Mouse (Mus musculus) ES-Bruce4 (cell line): ENCODE results near the gene Tbc1d2b.

Experiments
- CTCF ChIP-seq: IDR thresholded peaks from one replicate; pipeline ENCODE4 v1.8.1; 2011; ENCODE audit warnings: low read depth, low read length
- EP300 ChIP-seq: IDR thresholded peaks from 2 replicates; pipeline ENCODE4 v1.6.1; 2011; ENCODE audit warnings: low read depth, low read length; ENCODE audit not compliant: insufficient read depth
- POLR2A ChIP-seq: IDR thresholded peaks from one replicate; pipeline ENCODE4 v1.8.1; 2011; ENCODE audit warnings: low read length; ENCODE audit not compliant: insufficient read depth

DNA sequence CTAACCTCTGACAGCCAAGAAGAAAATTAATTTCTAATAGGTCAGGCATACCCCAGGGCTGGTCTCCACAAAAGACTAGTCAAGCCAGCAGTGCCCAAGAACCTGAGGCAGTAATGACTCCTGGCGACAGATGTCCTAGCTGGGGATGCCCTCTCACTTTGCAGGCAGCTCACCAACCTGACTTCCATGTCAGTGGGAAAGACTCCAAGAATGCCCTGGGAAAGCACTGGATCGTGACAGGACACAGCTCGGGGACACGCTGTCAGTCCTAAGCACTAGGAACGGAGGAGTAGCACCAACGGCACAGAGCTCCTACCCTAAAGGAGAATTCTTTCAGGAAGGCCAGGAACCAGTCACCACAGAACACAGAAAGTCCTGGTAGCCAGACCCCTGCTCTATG is 28.3 kb downstream of the Tbc1d2b start:
- TF ChIP-seq CTCF (no peak), POLR2A (no peak), EP300 (no peak)
